Mouse (Mus musculus) heart, embryonic 12.5 days (tissue): ENCODE measurements around the gene Zscan4c. TPM values are rescaled to one million over a fixed set of nuclear protein-coding genes. Genes with fewer than 3 reads are reported as not detected.
"Not testable (repeated sequence)": the region's sequence is repeated elsewhere in the genome, so short reads cannot be mapped to it uniquely, and the experiment has no call there.

ENCODE experiments used
- ATAC-seq: fragments of 200-750 bp; cut with Nextera tagmentation; 2 replicates; pipeline ENCODE4 v1.8.0; 2017; ENCODE audit warnings: moderate TSS enrichment, moderate library complexity; ENCODE audit not compliant: insufficient number of reproducible peaks, low FRiP score
- H3K27ac ChIP-seq: fragments of 300-500 bp; sonication (generic); 2 replicates; pipeline ENCODE4 v1.5.1; 2016; ENCODE audit warnings: mild to moderate bottlenecking, moderate library complexity; ENCODE audit not compliant: poor library complexity, severe bottlenecking
- H3K27me3 ChIP-seq: fragments of 300-500 bp; sonication (generic); replicated peaks from 2 replicates; pipeline ENCODE4 v1.6.1; 2016; ENCODE audit warnings: mild to moderate bottlenecking, moderate library complexity
- H3K36me3 ChIP-seq: fragments of 300-500 bp; sonication (generic); 2 replicates; pipeline ENCODE4 v1.6.1; 2016; ENCODE audit warnings: mild to moderate bottlenecking, moderate library complexity
- H3K4me1 ChIP-seq: fragments of 300-500 bp; sonication (generic); replicated peaks from 2 replicates; pipeline ENCODE4 v1.6.1; 2016; ENCODE audit warnings: mild to moderate bottlenecking
- H3K4me2 ChIP-seq: fragments of 300-500 bp; sonication (generic); 2 replicates; pipeline ENCODE4 v1.6.1; 2016; ENCODE audit warnings: mild to moderate bottlenecking, moderate library complexity
- H3K4me3 ChIP-seq: fragments of 300-500 bp; sonication (generic); 2 replicates; pipeline ENCODE4 v1.5.1; 2016; ENCODE audit warnings: mild to moderate bottlenecking
- H3K9ac ChIP-seq: fragments of 300-500 bp; sonication (generic); 2 replicates; pipeline ENCODE4 v1.6.1; 2016; ENCODE audit warnings: mild to moderate bottlenecking, moderate library complexity
- H3K9me3 ChIP-seq: fragments of 300-500 bp; sonication (generic); replicated peaks from 2 replicates; pipeline ENCODE4 v1.6.1; 2016; ENCODE audit warnings: mild to moderate bottlenecking, moderate library complexity
- WGBS: fragments of 180-500 bp; shearing (Covaris S2); methylation state at CpG from one replicate; pipeline ENCODE4 v1.1.7; 2016; 5-methylcytosine and 5-hydroxymethylcytosine counted together
- microRNA-seq: library from miRNA; unstranded; fragments of <30 nt; microRNA quantifications from one replicate; pipeline ENCODE4, GENCODE M21; 2017
- polyA plus RNA-seq: library from polyadenylated mRNA; unstranded; fragments of >200 nt; fragmentation: Nextera tagmentation; extraction: Ambion mirVana; gene quantifications from 2 replicates; pipeline ENCODE4 v1.2.1, GENCODE M21; 2016

Gene Zscan4c
- polyA plus RNA-seq = not detected in 2 replicates

DNA sequence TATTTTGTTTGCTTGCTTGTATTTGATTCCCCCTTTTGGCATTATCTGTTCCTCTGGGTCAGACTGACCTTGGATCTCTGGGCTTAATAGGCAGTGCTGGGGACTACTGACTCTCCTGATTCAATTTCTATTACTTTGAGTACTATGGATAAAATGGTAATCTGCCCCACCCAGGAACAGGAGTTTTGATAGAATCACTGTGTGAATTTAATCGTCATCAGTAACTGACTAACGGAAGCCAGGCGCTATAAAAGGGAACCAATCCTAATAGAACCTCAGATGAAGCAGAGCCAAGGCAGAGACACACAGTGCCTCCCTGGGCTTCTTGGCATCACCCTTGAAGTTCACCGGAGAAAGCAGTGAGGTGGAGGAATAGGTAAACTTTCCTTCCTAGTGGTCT lies at the start of gene Zscan4c:
TSS of gene Zscan4c (plus strand) at position 301 of the 400 bp plus-strand sequence.
- not testable (repeated sequence) for H3K27ac ChIP-seq, H3K9me3 ChIP-seq, H3K27me3 ChIP-seq, H3K9ac ChIP-seq, H3K36me3 ChIP-seq, H3K4me2 ChIP-seq, H3K4me1 ChIP-seq, ATAC-seq, H3K4me3 ChIP-seq
- 88% methylated on average over 4 of the region's 4 CpGs for WGBS

Small RNAs within 50 kb of the gene (microRNA-seq; reads per million reads assigned to microRNA genes)
- not detected for gene Mir297-1

Other genes starting within 250 kb of the Zscan4c start
- not detected in 2 replicates for gene Zscan4b, start 100.7 kb upstream of the Zscan4c start, polyA plus RNA-seq
- gene Zscan4-ps1, start 63.9 kb downstream of the Zscan4c start, polyA plus RNA-seq = not detected in 2 replicates
- gene Zscan4d, start 160.4 kb downstream of the Zscan4c start, polyA plus RNA-seq = not detected in 2 replicates